Mouse (Mus musculus): ENCODE data around the gene Narfl. TPM values are rescaled to one million over a fixed set of nuclear protein-coding genes. Genes with fewer than 3 reads are reported as not detected.

Gene Narfl
- polyA plus RNA-seq, 1 experiment from 2014 or later: 15.3 TPM

DNA sequence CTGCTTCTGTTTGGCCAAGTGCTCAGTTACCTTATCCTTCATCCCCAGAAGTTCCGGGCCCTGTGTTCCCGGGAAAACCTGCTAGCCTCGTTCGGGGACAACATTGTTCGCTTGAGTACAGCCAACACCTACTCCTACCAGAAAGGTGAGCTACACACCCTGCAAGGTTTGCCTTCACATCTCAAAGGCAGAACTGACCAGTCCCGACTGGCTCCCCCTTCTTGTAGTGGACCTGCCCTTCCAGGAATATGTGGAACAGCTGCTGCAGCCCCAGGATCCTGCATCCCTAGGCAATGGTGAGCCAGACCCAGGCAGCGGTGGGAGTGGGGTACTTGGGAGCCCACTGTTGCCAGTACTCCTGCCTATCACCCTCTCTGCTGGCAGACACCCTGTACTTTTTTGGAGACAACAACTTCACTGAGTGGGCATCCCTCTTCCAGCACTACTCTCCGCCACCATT lies 56.0 kb downstream of the Narfl start:
- ATAC-seq (no peak), DNase-seq (no peak)
- H3K4me3 ChIP-seq (ENCODE audit: low read depth, low read length): peak overlapping the region; percentile 56
- 39% methylated on average over 8 of the region's 8 CpGs for WGBS (ENCODE audit: insufficient replicate concordance)
- peaks cover 50% of the 10 kb centered on the region for H3K4me1 ChIP-seq (ENCODE audit: insufficient read depth)
- H3K27me3 ChIP-seq (ENCODE audit: insufficient read depth, low read length): no peaks in the 10 kb centered on the region
- no peaks in the 10 kb centered on the region for H3K9me3 ChIP-seq (ENCODE audit: low read length)
- peak overlapping the region; percentile 78 for H3K4me2 ChIP-seq (ENCODE audit: low read depth, low read length)
- H3K36me3 ChIP-seq (replicated peaks; ENCODE audit: insufficient read depth, low read length): peaks cover 31% of the 10 kb centered on the region
- H3K9ac ChIP-seq (replicated peaks): peak overlapping the region; percentile 63
- no peak for TF ChIP-seq CTCF (IDR thresholded peaks at IDR 0.05; ENCODE audit: low read depth)
- no peak for TF ChIP-seq EP300 (IDR thresholded peaks at IDR 0.05; ENCODE audit: low read depth)
- peak overlapping the region; percentile 67 for H3K27ac ChIP-seq (ENCODE audit: low read depth)

DNA sequence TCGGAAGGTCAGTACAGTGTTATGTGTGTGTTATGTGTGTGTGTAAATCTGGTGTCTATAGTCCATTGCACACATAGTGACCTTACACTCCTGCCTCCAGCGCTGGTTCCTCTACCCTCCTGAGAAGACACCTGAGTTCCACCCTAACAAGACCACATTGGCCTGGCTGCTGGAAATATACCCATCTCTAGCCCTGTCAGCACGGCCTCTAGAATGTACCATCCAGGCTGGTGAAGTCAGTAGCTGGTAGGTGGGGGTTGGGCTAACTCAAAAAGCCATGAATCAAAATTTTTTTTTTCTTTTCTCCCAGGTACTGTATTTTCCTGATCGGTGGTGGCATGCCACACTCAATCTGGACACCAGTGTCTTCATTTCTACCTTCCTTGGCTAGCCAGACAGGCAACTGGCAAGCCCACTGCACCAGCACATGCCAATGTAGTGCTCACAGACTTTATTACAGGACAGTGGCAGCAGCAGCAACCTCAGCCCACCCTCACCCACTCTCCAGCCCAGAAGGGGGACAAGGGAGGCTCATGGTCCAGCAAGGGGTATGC lies 56.7 kb downstream of the Narfl start:
- Histone ChIP-seq H3K36me3 (replicated peaks; ENCODE audit: insufficient read depth, low read length) (peaks cover 31% of the 10 kb centered on the region), H3K9me3 (ENCODE audit: low read length) (no peaks in the 10 kb centered on the region), H3K27me3 (ENCODE audit: insufficient read depth, low read length) (no peaks in the 10 kb centered on the region), H3K4me3 (ENCODE audit: low read depth, low read length) (no peak overlapping the region), H3K4me1 (ENCODE audit: insufficient read depth) (peaks cover 52% of the 10 kb centered on the region), H3K27ac (ENCODE audit: low read depth) (no peak overlapping the region), H3K9ac (replicated peaks) (peak overlapping the region; percentile 34), H3K4me2 (ENCODE audit: low read depth, low read length) (peak overlapping the region; percentile 78; the same call in 1 of the 2 replicates)
- DNase-seq (no peak), ATAC-seq (no peak)
- 72% methylated on average over 4 of the region's 4 CpGs for WGBS (ENCODE audit: insufficient replicate concordance)
- TF ChIP-seq CTCF (IDR thresholded peaks at IDR 0.05; ENCODE audit: low read depth) (no peak), EP300 (IDR thresholded peaks at IDR 0.05; ENCODE audit: low read depth) (no peak)

DNA sequence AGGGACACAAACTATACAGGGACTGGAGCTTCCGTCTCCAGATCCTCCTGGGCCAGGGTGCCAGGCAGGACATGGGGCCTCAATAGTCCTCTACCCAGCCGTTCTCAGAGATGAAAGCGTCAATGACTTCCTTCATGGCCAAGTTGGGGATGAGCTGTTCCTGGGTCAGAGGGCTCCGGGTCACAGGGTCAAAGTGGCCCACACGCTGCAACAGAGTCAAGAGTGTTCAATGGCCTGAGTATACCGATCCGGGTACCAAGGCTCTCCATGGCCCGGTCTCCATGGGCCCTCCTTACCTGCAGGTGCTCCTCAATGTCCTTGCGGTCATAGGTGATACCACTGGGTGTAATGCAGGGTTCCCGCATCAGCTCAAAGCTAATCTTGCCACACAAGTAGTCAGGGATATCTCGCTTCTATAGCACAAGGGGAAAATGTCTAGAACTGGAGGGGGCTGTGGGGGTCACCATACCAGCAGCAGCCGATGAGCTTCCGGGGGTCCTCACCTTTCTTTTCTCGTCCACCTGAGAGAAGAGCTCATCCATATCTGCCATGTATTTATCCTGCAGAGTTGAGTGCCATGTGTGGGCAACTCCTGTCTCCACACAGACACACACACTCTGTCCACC lies 57.3 kb downstream of the Narfl start:
- DNase-seq (no peak), ATAC-seq (no peak)
- 80% methylated on average over 14 of the region's 14 CpGs for WGBS (ENCODE audit: insufficient replicate concordance)
- Histone ChIP-seq H3K27ac (ENCODE audit: low read depth) (no peak overlapping the region), H3K27me3 (ENCODE audit: insufficient read depth, low read length) (no peaks in the 10 kb centered on the region), H3K4me1 (ENCODE audit: insufficient read depth) (peaks cover 55% of the 10 kb centered on the region), H3K9ac (replicated peaks) (peak overlapping the region; percentile 34; the same call in 1 of the 2 replicates), H3K4me2 (ENCODE audit: low read depth, low read length) (peak overlapping the region; percentile 99), H3K36me3 (replicated peaks; ENCODE audit: insufficient read depth, low read length) (peaks cover 31% of the 10 kb centered on the region), H3K9me3 (ENCODE audit: low read length) (no peaks in the 10 kb centered on the region), H3K4me3 (ENCODE audit: low read depth, low read length) (peak overlapping the region; percentile 75)
- TF ChIP-seq CTCF (IDR thresholded peaks at IDR 0.05; ENCODE audit: low read depth) (no peak), EP300 (IDR thresholded peaks at IDR 0.05; ENCODE audit: low read depth) (no peak)

DNA sequence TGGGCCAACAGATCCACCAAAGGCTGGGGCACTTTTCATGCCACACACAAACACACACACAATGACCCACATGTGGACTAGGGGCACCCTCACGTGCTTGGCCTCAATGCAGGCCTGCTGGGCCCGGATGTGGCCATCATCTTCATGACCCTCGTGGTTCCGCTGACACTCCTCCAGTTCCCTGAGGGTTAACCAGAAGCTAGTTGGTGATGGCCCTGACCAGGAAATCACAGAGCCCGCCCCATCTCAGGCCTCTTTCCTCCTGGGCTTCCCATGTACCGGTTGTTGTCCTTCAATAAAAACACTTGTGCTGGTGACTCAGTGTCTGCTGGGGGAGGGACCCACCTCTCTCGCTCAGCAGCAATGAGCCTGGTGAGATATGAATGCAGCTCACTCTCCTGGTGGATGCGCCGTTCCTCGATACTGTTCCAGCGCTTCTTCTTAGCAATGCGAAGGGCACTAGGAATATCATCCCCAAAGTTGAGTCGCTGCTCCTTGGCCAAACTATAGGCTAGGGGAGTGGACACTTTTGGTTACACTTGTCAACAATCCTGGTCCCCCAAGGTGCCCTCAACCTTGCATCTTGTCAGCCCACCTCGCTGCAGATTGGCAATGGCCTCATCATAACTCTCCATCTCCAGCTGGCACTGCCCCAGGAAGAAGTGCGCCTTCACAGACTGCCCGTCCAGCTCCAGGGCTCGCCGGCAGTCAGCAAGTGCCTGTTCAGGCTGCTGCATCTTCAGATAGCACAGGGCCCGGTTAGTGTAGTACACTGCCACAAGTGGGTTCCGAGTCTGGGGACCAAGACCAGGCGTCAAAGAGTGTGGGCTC lies 58.1 kb downstream of the Narfl start:
- H3K36me3 ChIP-seq (replicated peaks; ENCODE audit: insufficient read depth, low read length): peaks cover 27% of the 10 kb centered on the region
- no peaks in the 10 kb centered on the region for H3K27me3 ChIP-seq (ENCODE audit: insufficient read depth, low read length)
- ATAC-seq (no peak), DNase-seq (no peak)
- TF ChIP-seq EP300 (IDR thresholded peaks at IDR 0.05; ENCODE audit: low read depth) (no peak), CTCF (IDR thresholded peaks at IDR 0.05; ENCODE audit: low read depth) (no peak)
- 48% methylated on average over 21 of the region's 21 CpGs for WGBS (ENCODE audit: insufficient replicate concordance)
- peak overlapping the region; percentile 84 for H3K9ac ChIP-seq (replicated peaks)
- peak overlapping the region; percentile 75 for H3K4me3 ChIP-seq (ENCODE audit: low read depth, low read length)
- no peaks in the 10 kb centered on the region for H3K9me3 ChIP-seq (ENCODE audit: low read length)
- H3K4me1 ChIP-seq (ENCODE audit: insufficient read depth): peaks cover 62% of the 10 kb centered on the region
- H3K27ac ChIP-seq (ENCODE audit: low read depth): peak overlapping the region; percentile 99
- H3K4me2 ChIP-seq (ENCODE audit: low read depth, low read length): peak overlapping the region; percentile 99

DNA sequence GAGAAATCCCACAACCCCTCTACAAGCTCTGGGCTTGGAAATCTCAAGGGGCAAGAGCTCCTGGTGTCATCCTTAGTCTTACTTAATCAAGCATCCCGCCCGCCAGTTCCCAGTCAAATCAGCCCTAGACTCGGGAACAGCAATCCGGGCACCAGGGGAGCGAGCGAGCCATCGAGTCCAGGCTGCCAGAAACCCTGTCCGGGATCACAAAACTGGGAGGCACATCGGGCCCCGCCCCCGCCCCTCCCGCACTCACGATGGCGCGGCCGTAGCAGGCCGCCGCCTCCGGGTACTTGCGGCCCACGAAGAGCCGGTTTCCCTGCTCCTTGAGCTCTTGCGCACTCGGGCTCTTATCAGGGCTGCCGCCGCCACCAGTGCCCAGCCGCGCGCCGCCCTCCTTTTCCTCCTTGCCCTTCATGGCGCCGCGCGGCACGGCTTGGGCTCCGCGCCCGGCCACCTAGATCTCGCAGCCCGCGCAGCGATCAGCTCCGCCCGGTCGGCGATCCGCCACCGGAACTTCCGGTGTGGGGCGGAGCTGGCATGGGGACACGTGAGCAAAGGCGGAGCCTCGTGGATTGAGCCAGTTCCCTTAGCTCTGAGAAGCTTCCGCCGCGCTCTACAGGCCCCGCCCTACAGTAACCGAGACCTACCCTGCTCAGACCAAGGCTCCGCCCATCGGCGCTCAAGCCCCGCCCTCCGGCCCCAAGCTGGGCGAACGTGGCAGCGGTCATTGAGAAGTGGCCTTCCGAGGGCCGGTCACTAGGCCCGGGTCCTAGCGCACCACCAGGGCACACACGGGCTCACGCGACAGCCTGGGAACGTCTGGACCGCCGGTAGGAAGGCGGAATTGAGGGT lies 59.1 kb downstream of the Narfl start:
- Histone ChIP-seq H3K4me1 (ENCODE audit: insufficient read depth) (peaks cover 70% of the 10 kb centered on the region), H3K27ac (ENCODE audit: low read depth) (peak overlapping the region; percentile 99), H3K4me3 (ENCODE audit: low read depth, low read length) (peak overlapping the region; percentile 75), H3K9me3 (ENCODE audit: low read length) (no peaks in the 10 kb centered on the region), H3K4me2 (ENCODE audit: low read depth, low read length) (peak overlapping the region; percentile 99), H3K27me3 (ENCODE audit: insufficient read depth, low read length) (no peaks in the 10 kb centered on the region), H3K36me3 (replicated peaks; ENCODE audit: insufficient read depth, low read length) (peaks cover 21% of the 10 kb centered on the region), H3K9ac (replicated peaks) (peak overlapping the region; percentile 84)
- WGBS (ENCODE audit: insufficient replicate concordance): 1% methylated on average over 66 of the region's 77 CpGs
- DNase-seq (peak; percentile 99), ATAC-seq (peak; percentile 89)
- no peak for TF ChIP-seq EP300 (IDR thresholded peaks at IDR 0.05; ENCODE audit: low read depth)
- no peak for TF ChIP-seq CTCF (IDR thresholded peaks at IDR 0.05; ENCODE audit: low read depth)

Small RNA genes lying within 50 kb of the gene (microRNA-seq; reads per million reads assigned to microRNA genes)
- gene Gm25083 (not detected), gene Mir3082 (1.6 reads per million), gene Mir6966 (not detected)

Other genes starting within 250 kb of the Narfl start
- 0.08 TPM in 1 of 2 replicates, not detected in the other for gene Sox8, start 203.1 kb upstream of the Narfl start, polyA plus RNA-seq (2015; fragmentation: Nextera tagmentation; extraction: Ambion mirVana)
- gene Lmf1, start 194.7 kb upstream of the Narfl start, polyA plus RNA-seq (2015; fragmentation: Nextera tagmentation; extraction: Ambion mirVana): 11.9 and 12.5 TPM in 2 replicates
- 0.39 TPM in 1 of 2 replicates, not detected in the other for gene Gng13, start 56.6 kb upstream of the Narfl start, polyA plus RNA-seq (2015; fragmentation: Nextera tagmentation; extraction: Ambion mirVana)
- gene Chtf18, start 46.4 kb upstream of the Narfl start, polyA plus RNA-seq (2015; fragmentation: Nextera tagmentation; extraction: Ambion mirVana): 7.4 TPM in 2 replicates
- gene Rpusd1, start 46.1 kb upstream of the Narfl start, polyA plus RNA-seq (2015; fragmentation: Nextera tagmentation; extraction: Ambion mirVana): 3.8 and 3.9 TPM in 2 replicates
- not detected in 2 replicates for gene Mslnl, start 37.7 kb upstream of the Narfl start, polyA plus RNA-seq (2015; fragmentation: Nextera tagmentation; extraction: Ambion mirVana)
- gene Msln, start 19.4 kb upstream of the Narfl start, polyA plus RNA-seq (2015; fragmentation: Nextera tagmentation; extraction: Ambion mirVana): 12.3 and 14.7 TPM in 2 replicates
- 8.3 and 9.4 TPM in 2 replicates for gene Haghl, start 11.9 kb downstream of the Narfl start, polyA plus RNA-seq (2015; fragmentation: Nextera tagmentation; extraction: Ambion mirVana)
- not detected in 2 replicates for gene Ccdc78, start 12.8 kb downstream of the Narfl start, polyA plus RNA-seq (2015; fragmentation: Nextera tagmentation; extraction: Ambion mirVana)
- gene Fam173a, start 19.1 kb downstream of the Narfl start, polyA plus RNA-seq (2015; fragmentation: Nextera tagmentation; extraction: Ambion mirVana): 51.5 and 51.6 TPM in 2 replicates
- gene AC134908.4, start 21.9 kb downstream of the Narfl start, polyA plus RNA-seq (2015; fragmentation: Nextera tagmentation; extraction: Ambion mirVana): not detected in 2 replicates
- gene Metrn, start 23.4 kb downstream of the Narfl start, polyA plus RNA-seq (2015; fragmentation: Nextera tagmentation; extraction: Ambion mirVana): 11.9 TPM in 2 replicates
- gene Fbxl16, start 35.3 kb downstream of the Narfl start, polyA plus RNA-seq (2015; fragmentation: Nextera tagmentation; extraction: Ambion mirVana): 0.05 TPM in 1 of 2 replicates, not detected in the other
- gene Wdr24, start 49.9 kb downstream of the Narfl start, polyA plus RNA-seq (2015; fragmentation: Nextera tagmentation; extraction: Ambion mirVana): 5.5 and 7.2 TPM in 2 replicates
- gene Jmjd8, start 55.1 kb downstream of the Narfl start, polyA plus RNA-seq (2015; fragmentation: Nextera tagmentation; extraction: Ambion mirVana): 12.8 and 13.8 TPM in 2 replicates
- gene Stub1, start 59.6 kb downstream of the Narfl start, polyA plus RNA-seq (2015; fragmentation: Nextera tagmentation; extraction: Ambion mirVana): 118 and 119 TPM in 2 replicates
- gene Rhbdl1, start 63.5 kb downstream of the Narfl start, polyA plus RNA-seq (2015; fragmentation: Nextera tagmentation; extraction: Ambion mirVana): 0.17 and 0.35 TPM in 2 replicates
- 0.30 and 0.34 TPM in 2 replicates for gene Gm20683, start 68.0 kb downstream of the Narfl start, polyA plus RNA-seq (2015; fragmentation: Nextera tagmentation; extraction: Ambion mirVana)
- gene Rhot2, start 71.1 kb downstream of the Narfl start, polyA plus RNA-seq (2015; fragmentation: Nextera tagmentation; extraction: Ambion mirVana): 9.8 and 10.4 TPM in 2 replicates
- 2.7 and 3.4 TPM in 2 replicates for gene Wdr90, start 87.7 kb downstream of the Narfl start, polyA plus RNA-seq (2015; fragmentation: Nextera tagmentation; extraction: Ambion mirVana)
- 127 and 143 TPM in 2 replicates for gene Mcrip2, start 95.0 kb downstream of the Narfl start, polyA plus RNA-seq (2015; fragmentation: Nextera tagmentation; extraction: Ambion mirVana)
- gene Mettl26, start 101.3 kb downstream of the Narfl start, polyA plus RNA-seq (2015; fragmentation: Nextera tagmentation; extraction: Ambion mirVana): 64.8 and 72.5 TPM in 2 replicates
- gene Wfikkn1, start 107.1 kb downstream of the Narfl start, polyA plus RNA-seq (2015; fragmentation: Nextera tagmentation; extraction: Ambion mirVana): 0.33 and 0.54 TPM in 2 replicates
- gene Rab40c, start 146.0 kb downstream of the Narfl start, polyA plus RNA-seq (2015; fragmentation: Nextera tagmentation; extraction: Ambion mirVana): 6.5 and 7.3 TPM in 2 replicates
- 56.0 and 58.7 TPM in 2 replicates for gene Pigq, start 171.2 kb downstream of the Narfl start, polyA plus RNA-seq (2015; fragmentation: Nextera tagmentation; extraction: Ambion mirVana)
- gene Nhlrc4, start 171.2 kb downstream of the Narfl start, polyA plus RNA-seq (2015; fragmentation: Nextera tagmentation; extraction: Ambion mirVana): 2.0 and 3.8 TPM in 2 replicates
- gene A930017K11Rik, start 178.8 kb downstream of the Narfl start, polyA plus RNA-seq (2015; fragmentation: Nextera tagmentation; extraction: Ambion mirVana): not detected in 2 replicates
- gene Capn15, start 212.0 kb downstream of the Narfl start, polyA plus RNA-seq (2015; fragmentation: Nextera tagmentation; extraction: Ambion mirVana): 6.6 and 8.3 TPM in 2 replicates

Data from liver, postnatal 0 days (tissue).